Mouse (Mus musculus) thymus, adult 2 months (tissue): ENCODE results near the gene Zfp579.

Experiments
- CTCF ChIP-seq: fragments of 200-500 bp; IDR thresholded peaks from 2 replicates; pipeline ENCODE4 v1.5.1; 2012; ENCODE audit warnings: mild to moderate bottlenecking, control low read depth, low read length, moderate library complexity, borderline replicate concordance; ENCODE audit not compliant: control insufficient read depth, poor library complexity, insufficient read depth; ENCODE audit errors: extremely low read depth
- POLR2A ChIP-seq: fragments of 200-500 bp; IDR thresholded peaks from 2 replicates; pipeline ENCODE4 v1.6.1; 2012; ENCODE audit warnings: mild to moderate bottlenecking, low read length, control low read depth, moderate library complexity; ENCODE audit not compliant: control insufficient read depth, poor library complexity, insufficient read depth; ENCODE audit errors: extremely low read depth

DNA sequence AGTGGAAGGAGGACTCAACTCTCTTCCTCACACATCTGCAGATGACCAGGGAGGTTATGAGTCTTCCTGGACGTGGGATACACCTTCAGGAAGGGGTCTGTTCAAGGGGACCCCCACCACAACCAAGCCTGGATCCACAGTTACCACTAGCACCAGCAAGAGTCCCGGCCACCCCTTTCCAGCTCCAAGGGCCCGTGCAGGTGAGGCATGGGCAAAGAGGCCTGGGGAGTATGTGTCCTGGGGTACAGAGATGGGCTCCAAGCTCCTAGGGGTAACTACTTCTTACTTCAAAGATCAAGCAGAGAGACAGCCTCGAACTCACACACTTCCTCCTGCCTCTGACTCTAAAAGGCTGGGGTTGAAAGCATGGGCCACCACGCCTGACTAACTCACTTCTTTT lies 53.3 kb downstream of the Zfp579 start:
- TF ChIP-seq POLR2A (no peak), CTCF (no peak)
